9 mouse cellular contexts compared by ENCODE assay signal in the genomic region with DNA sequence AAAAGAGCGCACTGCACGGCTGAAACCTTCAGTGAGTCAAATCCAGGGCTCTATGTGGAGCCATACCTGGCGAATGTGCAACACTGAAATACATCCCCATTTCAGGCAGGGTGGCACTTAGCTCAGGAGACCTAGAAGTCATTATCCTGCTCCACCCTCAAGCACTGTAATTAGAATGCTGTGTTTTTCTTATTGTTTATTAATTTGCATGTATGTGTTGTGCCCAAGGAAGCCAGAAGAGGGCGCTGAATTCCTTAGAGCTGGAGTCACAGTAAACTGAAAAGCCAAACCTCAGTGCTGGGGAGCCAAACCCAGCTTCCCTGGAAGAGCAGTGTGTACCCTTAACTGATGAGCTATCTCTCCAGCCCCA. TPM values are rescaled to one million over a fixed set of nuclear protein-coding genes. Genes with fewer than 3 reads are reported as not detected.
DNase-seq lines count a peak whose midpoint lies in the region; ATAC-seq and TF ChIP-seq lines count a peak whose summit lies in the region.
"Had no signal": no experiment of that assay in that cellular context is flagged by ENCODE, and none has a peak within 500 bp of the region (broad histone marks: within the 10 kb centered on the region; RNA-seq: fewer than 3 reads in every experiment).

No protein-coding gene starts in this region.

- peaks cover 3% of the 10 kb centered on the region; the same call in 1 of the 2 replicates for H3K4me1 ChIP-seq in lung, embryonic 14.5 days (ENCODE audit: insufficient read depth)

- H3K4me2 ChIP-seq in lung, embryonic 14.5 days, result peak overlapping the region; percentile 60

- H3K9ac ChIP-seq in lung, embryonic 14.5 days, result no peak overlapping the region

- 9% methylated on average over 4 of the region's 4 CpGs for WGBS in lung, embryonic 14.5 days

- H3K27me3 ChIP-seq in lung, embryonic 14.5 days (ENCODE audit: insufficient read depth, low read length), result no peaks in the 10 kb centered on the region

- peak; percentile 40 for ATAC-seq in erythroid progenitor cell, adult 5-6 weeks (replicated peaks; ENCODE audit: low FRiP score, poor library complexity, severe bottlenecking)
- no peak for ATAC-seq in lung, embryonic 14.5 days (ENCODE audit: insufficient read depth)

- peak; percentile 80 for DNase-seq in ES-CJ7 (ENCODE audit: low read depth, low spot score)
- peak; percentile 67 for DNase-seq in brain, embryonic 18.5 days (ENCODE audit: low read depth, low spot score)
- peak; percentile 72 for DNase-seq in heart, postnatal 4 days
- DNase-seq in layer of hippocampus, adult 9-10 months (ENCODE audit: low spot score), result peak; percentile 77
- DNase-seq in lung, embryonic 14.5 days, result peak; percentile 86
- DNase-seq in ovary, postnatal 14 days (ENCODE audit: low spot score), result peak; percentile 51
- DNase-seq in thymus, postnatal 25 days, result peak; percentile 69

- H3K9me3 ChIP-seq in lung, embryonic 14.5 days (ENCODE audit: low read depth, low read length), result no peaks in the 10 kb centered on the region

- H3K4me3 ChIP-seq in lung, embryonic 14.5 days (ENCODE audit: low read depth, low read length), result peak overlapping the region; percentile 23

- peak; percentile 69 for TF ChIP-seq CTCF in lung, embryonic 14.5 days (IDR thresholded peaks at IDR 0.05; ENCODE audit: low read depth)

- peaks cover 10% of the 10 kb centered on the region; the same call in 1 of the 2 replicates for H3K36me3 ChIP-seq in lung, embryonic 14.5 days (ENCODE audit: insufficient read depth)

- H3K27ac ChIP-seq in lung, embryonic 14.5 days (ENCODE audit: low read depth), result no peak overlapping the region
- H3K27ac ChIP-seq: macrophage had no signal

RNA-seq across cellular contexts. Expression of a gene that starts 2.5 kb away (rescaled TPM):
- 36.5 and 37.5 TPM in 2 replicates for total RNA-seq in erythroid progenitor cell, adult 5-6 weeks (2015; ENCODE audit: low replicate concordance)
- 57.2 and 70.0 TPM in 2 replicates for total RNA-seq in erythroid progenitor cell, adult 5-6 weeks (2017; ENCODE audit: low replicate concordance)
- 10 to 100 TPM; 33.0 to 35.4 TPM for total RNA-seq in heart, postnatal 4 days (2021)
- 53.8 and 56.8 TPM in 2 replicates for polyA plus RNA-seq in lung, embryonic 14.5 days (2014; fragmentation: Nextera tagmentation; extraction: Ambion mirVana)

RNA-seq across cellular contexts. Expression of a gene that starts 41.6 kb away (rescaled TPM):
- total RNA-seq in erythroid progenitor cell, adult 5-6 weeks (2015; ENCODE audit: low replicate concordance), result 25.2 and 34.2 TPM in 2 replicates
- total RNA-seq in erythroid progenitor cell, adult 5-6 weeks (2017; ENCODE audit: low replicate concordance), result 10.7 and 14.0 TPM in 2 replicates
- total RNA-seq in heart, postnatal 4 days (2021), result 1 to 10 TPM; 2.2 to 2.7 TPM
- polyA plus RNA-seq in lung, embryonic 14.5 days (2014; fragmentation: Nextera tagmentation; extraction: Ambion mirVana), result 2.9 and 4.4 TPM in 2 replicates

RNA-seq across cellular contexts. Expression of a gene that starts 48.3 kb away (rescaled TPM):
- total RNA-seq in erythroid progenitor cell, adult 5-6 weeks (2015; ENCODE audit: low replicate concordance), result 1.1 and 3.8 TPM in 2 replicates
- 2.2 and 51.8 TPM in 2 replicates for total RNA-seq in erythroid progenitor cell, adult 5-6 weeks (2017; ENCODE audit: low replicate concordance)
- total RNA-seq in heart, postnatal 4 days (2021), result 1 to 10 TPM; 2.1 to 2.8 TPM
- polyA plus RNA-seq in lung, embryonic 14.5 days (2014; fragmentation: Nextera tagmentation; extraction: Ambion mirVana), result 0.07 and 0.11 TPM in 2 replicates

RNA-seq across cellular contexts. Expression of a gene that starts 53.4 kb away (rescaled TPM):
- total RNA-seq in erythroid progenitor cell, adult 5-6 weeks (2015; ENCODE audit: low replicate concordance), result 13.0 and 18.0 TPM in 2 replicates
- total RNA-seq in erythroid progenitor cell, adult 5-6 weeks (2017; ENCODE audit: low replicate concordance), result 6.6 and 8.5 TPM in 2 replicates
- total RNA-seq in heart, postnatal 4 days (2021), result 10 to 100 TPM; 49.2 to 49.7 TPM
- 120 and 130 TPM in 2 replicates for polyA plus RNA-seq in lung, embryonic 14.5 days (2014; fragmentation: Nextera tagmentation; extraction: Ambion mirVana)

RNA-seq across cellular contexts. Expression of a gene that starts 57.0 kb away (rescaled TPM):
- total RNA-seq in erythroid progenitor cell, adult 5-6 weeks (2015; ENCODE audit: low replicate concordance), result not detected in 2 replicates
- total RNA-seq in erythroid progenitor cell, adult 5-6 weeks (2017; ENCODE audit: low replicate concordance), result not detected in 2 replicates
- total RNA-seq in heart, postnatal 4 days (2021), result 10 to 100 TPM; 25.7 to 31.8 TPM
- polyA plus RNA-seq in lung, embryonic 14.5 days (2014; fragmentation: Nextera tagmentation; extraction: Ambion mirVana), result 0.09 and 0.27 TPM in 2 replicates
